Mouse (Mus musculus) spleen, adult 2 months (tissue): Measurements from ENCODE around the gene Cldnd2. TPM values are rescaled to one million over a fixed set of nuclear protein-coding genes. Genes with fewer than 3 reads are reported as not detected.

ENCODE experiments used
- DNase-seq, 2 experiments: peaks; one replicate each; pipeline versions ENCODE4 v3.0.0 to v3.0.0-alpha.2; 2012 to 2021; ENCODE audit warnings: low spot score in 2 of 2, low read depth in 1 of 2
- H3K27ac ChIP-seq: fragments of 200-500 bp; 2 replicates; pipeline ENCODE4 v1.5.1; 2012; ENCODE audit warnings: low read length, inconsistent platforms; ENCODE audit not compliant: insufficient read depth
- H3K27me3 ChIP-seq: fragments of 200-500 bp; 2 replicates; pipeline ENCODE4 v1.6.1; 2012; ENCODE audit warnings: mild to moderate bottlenecking, moderate library complexity, low read length, inconsistent platforms; ENCODE audit not compliant: control insufficient read depth, insufficient read depth
- H3K36me3 ChIP-seq: fragments of 200-500 bp; 2 replicates; pipeline ENCODE4 v1.6.1; 2012; ENCODE audit warnings: mild to moderate bottlenecking, low read length, inconsistent platforms; ENCODE audit not compliant: control insufficient read depth, insufficient read depth
- H3K4me1 ChIP-seq: fragments of 200-500 bp; 2 replicates; pipeline ENCODE4 v1.6.1; 2011; ENCODE audit warnings: inconsistent platforms; ENCODE audit not compliant: control insufficient read depth, insufficient read depth, insufficient read length
- H3K4me3 ChIP-seq: fragments of 200-500 bp; 2 replicates; pipeline ENCODE4 v1.5.1; 2011; ENCODE audit warnings: mild to moderate bottlenecking, inconsistent platforms; ENCODE audit not compliant: insufficient read depth, insufficient read length; ENCODE audit errors: extremely low read depth
- CTCF ChIP-seq: fragments of 200-500 bp; IDR thresholded peaks from 2 replicates; pipeline ENCODE4 v1.5.1; 2011; ENCODE audit warnings: mild to moderate bottlenecking, inconsistent platforms; ENCODE audit not compliant: insufficient read depth, insufficient read length, insufficient replicate concordance; ENCODE audit errors: extremely low read depth
- POLR2A ChIP-seq: fragments of 200-500 bp; IDR thresholded peaks from 2 replicates; pipeline ENCODE4 v1.6.1; 2011; ENCODE audit warnings: low read depth, low read length, inconsistent platforms
- WGBS: fragments of 180-500 bp; shearing (Covaris S2); methylation state at CpG from one replicate; pipeline ENCODE4 v1.1.7; 2018; 5-methylcytosine and 5-hydroxymethylcytosine counted together
- polyA plus RNA-seq: library from polyadenylated mRNA; depleted of rRNA; stranded (reverse); fragments of >200 nt; gene quantifications from 2 replicates; pipeline ENCODE4 v1.2.3, GENCODE M21; 2012

The Cldnd2 gene
- polyA plus RNA-seq, 1 experiment, result 0.26 TPM

GRCm38 (mm10) chr7:43475706-43476105, 35.1 kb downstream of the Cldnd2 start:
- no peak for TF ChIP-seq POLR2A
- 0 out of 2 replicates have a peak, but pooled peaks have one; percentile 3 for TF ChIP-seq CTCF
- H3K27me3 ChIP-seq, result peaks cover 10% of the 10 kb centered on the region

GRCm38 (mm10) chr7:43476376-43476775, 35.8 kb downstream of the Cldnd2 start:
- no peak for DNase-seq
- Histone ChIP-seq H3K27ac (no peak overlapping the region), H3K4me3 (no peak overlapping the region), H3K36me3 (no peaks in the 10 kb centered on the region), H3K27me3 (peaks cover 10% of the 10 kb centered on the region), H3K4me1 (peaks cover 3% of the 10 kb centered on the region; the same call in 1 of the 2 replicates)
- WGBS, result 15% methylated on average over 13 of the region's 13 CpGs
- no peak for TF ChIP-seq POLR2A
- no peak for TF ChIP-seq CTCF

More at GRCm38 (mm10) chr7:43475706-43476105, 35.1 kb downstream of the Cldnd2 start:
- WGBS, result 6% methylated on average over 23 of the region's 23 CpGs
- DNase-seq, result peak in 1 of 2 experiments; percentile 8
- no peak overlapping the region for H3K27ac ChIP-seq
- H3K4me1 ChIP-seq, result peaks cover 3% of the 10 kb centered on the region; the same call in 1 of the 2 replicates
- H3K4me3 ChIP-seq, result no peak overlapping the region
- no peaks in the 10 kb centered on the region for H3K36me3 ChIP-seq

DNA sequence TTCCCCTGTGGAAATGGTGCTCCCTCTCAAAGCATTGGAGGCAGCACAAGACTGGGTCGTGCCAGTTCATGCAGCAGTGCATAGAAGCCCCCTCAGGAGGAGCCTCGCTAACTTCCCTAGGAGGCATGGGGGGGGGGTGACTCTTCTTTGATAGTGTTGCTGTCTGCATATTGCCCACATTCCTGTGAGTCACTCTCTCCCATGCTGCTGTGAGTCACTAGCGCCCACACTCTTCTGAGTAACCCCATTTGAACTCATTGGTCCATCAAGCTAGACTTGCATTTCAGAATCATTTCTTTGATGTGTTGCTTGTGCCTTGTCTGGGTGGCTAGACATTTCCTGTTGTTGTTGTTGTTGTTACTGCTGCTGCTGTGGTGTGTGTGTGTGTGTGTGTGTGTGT, 40.6 kb downstream of the Cldnd2 start:
- 59% methylated on average over 3 of the region's 3 CpGs for WGBS

GRCm38 (mm10) chr7:43482090-43482716, 41.6 kb downstream of the Cldnd2 start:
- no peak for TF ChIP-seq CTCF
- no peak for TF ChIP-seq POLR2A
- 75% methylated on average over 8 of the region's 8 CpGs for WGBS
- H3K4me1 ChIP-seq, result no peaks in the 10 kb centered on the region
- H3K27ac ChIP-seq, result no peak overlapping the region
- no peak for DNase-seq
- no peaks in the 10 kb centered on the region for H3K27me3 ChIP-seq
- no peak overlapping the region for H3K4me3 ChIP-seq
- no peaks in the 10 kb centered on the region for H3K36me3 ChIP-seq

More for the DNA sequence above, 40.6 kb downstream of the Cldnd2 start:
- Histone ChIP-seq H3K4me3 (no peak overlapping the region), H3K36me3 (no peaks in the 10 kb centered on the region), H3K27ac (no peak overlapping the region), H3K4me1 (no peaks in the 10 kb centered on the region), H3K27me3 (0 out of 2 replicates have a peak, but pooled peaks cover 5% of the 10 kb centered on the region)
- TF ChIP-seq POLR2A (no peak), CTCF (no peak)
- no peak for DNase-seq

- DNase-seq, result no peak
- no peak overlapping the region for H3K4me3 ChIP-seq
- TF ChIP-seq CTCF (no peak), POLR2A (no peak)
- H3K27me3 ChIP-seq, result no peaks in the 10 kb centered on the region
- H3K36me3 ChIP-seq, result no peaks in the 10 kb centered on the region
- H3K4me1 ChIP-seq, result no peaks in the 10 kb centered on the region
- H3K27ac ChIP-seq, result no peak overlapping the region
- 12% methylated on average over 10 of the region's 10 CpGs for WGBS
Observed at GRCm38 (mm10) chr7:43483236-43483635, 42.7 kb downstream of the Cldnd2 start.

- TF ChIP-seq POLR2A (no peak), CTCF (no peak)
- WGBS, result 51% methylated on average over 5 of the region's 5 CpGs
- Histone ChIP-seq H3K27ac (no peak overlapping the region), H3K36me3 (no peaks in the 10 kb centered on the region), H3K4me1 (no peaks in the 10 kb centered on the region), H3K4me3 (no peak overlapping the region), H3K27me3 (peaks cover 9% of the 10 kb centered on the region)
- DNase-seq, result no peak
Observed at GRCm38 (mm10) chr7:43488646-43489045, 48.1 kb downstream of the Cldnd2 start.

DNA sequence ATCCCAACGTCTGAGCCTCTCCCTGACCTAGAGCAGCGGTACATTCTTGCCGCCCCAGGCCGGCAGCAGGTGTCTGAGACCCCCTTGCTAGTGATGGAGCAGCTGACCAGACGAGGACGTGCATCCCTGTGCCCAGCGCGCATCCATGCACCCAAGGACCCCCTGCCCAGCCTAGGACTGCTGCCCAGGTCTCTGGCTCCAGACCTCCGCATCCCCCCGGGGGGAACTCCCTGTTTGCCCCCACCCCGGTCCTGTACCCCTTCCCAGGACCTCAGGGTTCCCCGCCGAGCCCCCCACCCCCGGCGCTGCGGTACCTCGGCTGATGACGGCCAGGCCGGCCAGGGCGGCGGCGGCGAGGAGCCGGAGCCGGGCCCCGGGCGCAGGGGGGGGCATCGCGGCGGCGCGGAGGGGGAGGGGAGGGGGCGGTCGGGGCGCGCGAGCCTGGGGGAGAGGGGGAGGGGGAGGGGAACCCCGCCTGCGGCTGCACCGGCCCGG, 49.1 kb downstream of the Cldnd2 start, which contains the start of gene Iglon5:
Gene Iglon5, minus strand, starts transcription at position 445 of the 495 bp plus-strand sequence.
- TF ChIP-seq POLR2A (no peak), CTCF (no peak)
- Histone ChIP-seq H3K4me3 (no peak within 1 kb of the TSS), H3K27ac (no peak within 1 kb of the TSS), H3K4me1 (no peaks in the 10 kb centered on the region), H3K27me3 (peaks cover 9% of the 10 kb centered on the region), H3K36me3 (no peaks in the 10 kb centered on the region)
- 8% methylated on average over 18 of the region's 41 CpGs for WGBS
- DNase-seq, result no peak
